Mouse (Mus musculus): Measurements from ENCODE around the gene Psmd10. TPM values are rescaled to one million over a fixed set of nuclear protein-coding genes. Genes with fewer than 3 reads are reported as not detected.

Psmd10 gene
- 10 to 100 TPM; 15.5 to 18.6 TPM for total RNA-seq (2023)

DNA sequence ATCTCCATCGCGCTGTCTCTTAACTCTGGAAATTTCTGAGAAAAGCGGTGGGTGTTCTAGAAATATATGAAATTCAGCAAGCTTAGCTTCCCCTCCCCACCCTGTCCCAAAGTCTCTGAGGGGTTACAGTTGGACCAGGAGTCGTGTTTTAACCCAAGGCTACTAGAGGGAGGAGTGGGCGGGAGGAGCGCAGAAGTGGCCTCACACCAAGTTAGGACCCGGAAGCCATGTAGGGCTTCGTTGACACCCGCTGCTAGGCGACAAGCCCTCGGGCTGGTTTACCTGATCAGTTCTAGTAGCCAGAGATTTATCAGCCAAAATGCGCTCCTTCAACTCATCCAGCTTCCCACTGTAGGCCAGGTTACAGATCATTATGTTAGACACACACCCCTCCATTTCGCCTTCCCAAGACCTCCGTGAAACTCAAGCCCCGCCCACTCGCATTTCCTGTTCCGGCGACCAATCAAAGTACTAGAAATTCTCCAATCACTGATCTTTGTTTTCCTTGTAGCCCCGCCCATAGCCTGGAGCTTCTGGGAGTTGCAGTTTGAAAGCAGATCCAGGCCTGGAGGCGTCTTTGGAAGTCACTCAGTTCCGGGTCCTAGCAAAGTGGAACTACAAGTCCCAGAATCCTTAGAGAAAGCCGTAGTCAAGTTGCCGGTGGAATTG, at the start of gene Psmd10, which contains the start of gene Atg4a:
Gene Psmd10, minus strand, starts transcription at position 457 of the 669 bp plus-strand sequence.
Gene Atg4a, plus strand, starts transcription at position 636 of the 669 bp plus-strand sequence.

DNA sequence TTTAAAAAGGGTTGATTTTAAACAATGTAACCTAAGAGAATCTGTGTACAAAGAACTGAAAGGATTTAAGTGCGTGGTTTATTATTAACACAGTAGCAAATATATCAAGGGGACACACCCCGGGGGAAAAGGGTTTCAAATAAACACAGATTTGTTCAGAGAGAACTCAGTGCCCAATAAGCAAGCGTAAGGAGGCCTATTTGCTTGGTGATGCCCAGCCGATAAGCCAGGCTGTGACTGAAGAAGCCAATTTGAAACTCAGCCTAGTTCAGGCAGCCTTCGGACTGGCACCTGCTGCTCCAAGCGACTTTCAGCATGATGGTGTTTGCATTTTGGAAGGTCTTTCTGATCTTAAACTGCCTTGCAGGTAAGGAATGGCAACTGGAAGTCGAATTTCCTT, 49.2 kb downstream of the Psmd10 start, which contains the start of gene Vsig1:
Gene Vsig1, plus strand, starts transcription at position 249 of the 400 bp plus-strand sequence.

Other genes with a start within 250 kb of the Psmd10 start
- gene Tex13b, start 143.3 kb downstream of the Psmd10 start, total RNA-seq (2023): not detected
- gene Vsig1, start 49.1 kb downstream of the Psmd10 start, total RNA-seq (2023): not detected
- 10 to 100 TPM; 11.2 to 14.9 TPM for gene Atg4a, start 179 bp upstream of the Psmd10 start, total RNA-seq (2023)

Data from monocyte, adult 59 days (primary cell).